Mouse (Mus musculus): ENCODE results near the gene Acsl3. TPM values are rescaled to one million over a fixed set of nuclear protein-coding genes. Genes with fewer than 3 reads are reported as not detected.

Gene Acsl3
- total and polyA plus RNA-seq, 2 experiments from 2014 or later: 47.5 to 117 TPM

DNA sequence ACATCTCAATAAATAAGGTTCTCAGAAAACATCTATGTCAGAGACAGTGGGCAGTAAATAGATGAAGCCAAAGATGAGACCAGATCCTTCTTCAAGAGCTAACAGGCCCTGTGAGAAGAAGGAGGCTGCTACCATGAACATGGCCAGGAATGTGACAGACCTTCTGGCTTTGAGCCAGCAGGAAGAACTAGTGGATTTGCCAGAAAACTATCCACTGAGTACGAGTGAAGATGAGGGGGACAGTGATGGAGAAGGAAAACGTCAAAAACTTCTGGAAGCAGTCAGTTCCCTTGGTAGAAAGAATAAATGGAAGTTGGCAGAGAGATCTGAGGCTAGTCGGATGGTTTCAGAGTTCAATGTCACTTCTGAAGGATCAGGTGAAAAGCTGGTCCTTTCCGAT, 6.7 kb downstream of the Acsl3 start:
- H3K27me3 ChIP-seq (ENCODE audit: control insufficient read depth, insufficient read depth, low read length): no peaks in the 10 kb centered on the region
- no peak for DNase-seq (ENCODE audit: low spot score)
- no peak overlapping the region for H3K4me2 ChIP-seq (ENCODE audit: low read depth, low read length)
- H3K9me3 ChIP-seq (replicated peaks; ENCODE audit: control insufficient read depth, low read length): no peaks in the 10 kb centered on the region
- H3K36me3 ChIP-seq (replicated peaks; ENCODE audit: control insufficient read depth, insufficient read depth, low read length): peaks cover 28% of the 10 kb centered on the region
- no peak overlapping the region for H3K4me3 ChIP-seq (ENCODE audit: low read depth, low read length)
- TF ChIP-seq CTCF (IDR thresholded peaks at IDR 0.05; ENCODE audit: low read depth) (no peak), EP300 (IDR thresholded peaks at IDR 0.05; ENCODE audit: low read depth) (no peak)
- no peak for ATAC-seq (ENCODE audit: insufficient read depth, low read depth)
- H3K4me1 ChIP-seq (ENCODE audit: control insufficient read depth, insufficient read depth): peaks cover 16% of the 10 kb centered on the region
- WGBS: 58% methylated on average over 4 of the region's 4 CpGs
- H3K9ac ChIP-seq (replicated peaks; ENCODE audit: low read depth, low read length): no peak overlapping the region
- no peak overlapping the region for H3K27ac ChIP-seq (ENCODE audit: low read depth)

DNA sequence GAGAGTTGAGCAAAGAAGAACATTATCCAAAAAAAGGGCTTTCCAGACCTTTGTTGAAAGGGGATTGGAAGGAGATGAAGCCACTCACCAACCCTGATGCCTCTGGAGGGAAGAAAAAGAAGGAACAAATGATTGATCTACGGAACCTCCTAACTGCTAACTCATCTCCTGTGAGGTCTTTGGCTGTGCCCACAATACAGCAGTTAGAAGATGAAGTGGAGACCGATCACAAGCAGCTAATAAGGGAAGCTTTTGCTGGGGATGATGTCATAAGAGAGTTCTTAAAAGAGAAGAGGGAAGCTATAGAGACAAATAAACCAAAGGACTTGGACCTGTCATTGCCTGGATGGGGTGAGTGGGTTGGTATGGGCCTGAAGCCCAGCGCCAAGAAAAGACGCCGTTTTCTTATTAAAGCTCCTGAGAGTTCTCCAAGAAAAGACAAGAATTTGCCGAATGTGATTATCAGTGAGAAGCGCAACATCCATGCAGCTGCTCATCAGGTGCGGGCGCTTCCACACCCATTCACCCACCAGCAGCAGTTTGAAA, 8.4 kb downstream of the Acsl3 start:
- H3K36me3 ChIP-seq (replicated peaks; ENCODE audit: control insufficient read depth, insufficient read depth, low read length): peaks cover 28% of the 10 kb centered on the region
- H3K27ac ChIP-seq (ENCODE audit: low read depth): no peak overlapping the region
- H3K9me3 ChIP-seq (replicated peaks; ENCODE audit: control insufficient read depth, low read length): no peaks in the 10 kb centered on the region
- H3K4me2 ChIP-seq (ENCODE audit: low read depth, low read length): no peak overlapping the region
- no peak overlapping the region for H3K4me3 ChIP-seq (ENCODE audit: low read depth, low read length)
- TF ChIP-seq CTCF (IDR thresholded peaks at IDR 0.05; ENCODE audit: low read depth) (no peak), EP300 (IDR thresholded peaks at IDR 0.05; ENCODE audit: low read depth) (no peak)
- WGBS: 93% methylated on average over 9 of the region's 9 CpGs
- H3K4me1 ChIP-seq (ENCODE audit: control insufficient read depth, insufficient read depth): peaks cover 6% of the 10 kb centered on the region; the same call in 1 of the 2 replicates
- H3K27me3 ChIP-seq (ENCODE audit: control insufficient read depth, insufficient read depth, low read length): no peaks in the 10 kb centered on the region
- DNase-seq (ENCODE audit: low spot score) (no peak), ATAC-seq (ENCODE audit: insufficient read depth, low read depth) (no peak)
- H3K9ac ChIP-seq (replicated peaks; ENCODE audit: low read depth, low read length): no peak overlapping the region

GRCm38 (mm10) chr1:78666585-78666984, 9.0 kb downstream of the Acsl3 start:
- no peak overlapping the region for H3K9ac ChIP-seq (replicated peaks; ENCODE audit: low read depth, low read length)
- no peak overlapping the region for H3K4me3 ChIP-seq (ENCODE audit: low read depth, low read length)
- no peaks in the 10 kb centered on the region for H3K9me3 ChIP-seq (replicated peaks; ENCODE audit: control insufficient read depth, low read length)
- H3K4me2 ChIP-seq (ENCODE audit: low read depth, low read length): no peak overlapping the region
- no peak overlapping the region for H3K27ac ChIP-seq (ENCODE audit: low read depth)
- TF ChIP-seq EP300 (IDR thresholded peaks at IDR 0.05; ENCODE audit: low read depth) (no peak), CTCF (IDR thresholded peaks at IDR 0.05; ENCODE audit: low read depth) (no peak)
- no peaks in the 10 kb centered on the region for H3K27me3 ChIP-seq (ENCODE audit: control insufficient read depth, insufficient read depth, low read length)
- 87% methylated on average over 1 of the region's 1 CpGs for WGBS
- DNase-seq (ENCODE audit: low spot score): no peak
- H3K36me3 ChIP-seq (replicated peaks; ENCODE audit: control insufficient read depth, insufficient read depth, low read length): peaks cover 28% of the 10 kb centered on the region
- 0 out of 2 replicates have a peak, but pooled peaks cover under 1% of the 10 kb centered on the region for H3K4me1 ChIP-seq (ENCODE audit: control insufficient read depth, insufficient read depth)
- no peak for ATAC-seq (ENCODE audit: insufficient read depth, low read depth)

DNA sequence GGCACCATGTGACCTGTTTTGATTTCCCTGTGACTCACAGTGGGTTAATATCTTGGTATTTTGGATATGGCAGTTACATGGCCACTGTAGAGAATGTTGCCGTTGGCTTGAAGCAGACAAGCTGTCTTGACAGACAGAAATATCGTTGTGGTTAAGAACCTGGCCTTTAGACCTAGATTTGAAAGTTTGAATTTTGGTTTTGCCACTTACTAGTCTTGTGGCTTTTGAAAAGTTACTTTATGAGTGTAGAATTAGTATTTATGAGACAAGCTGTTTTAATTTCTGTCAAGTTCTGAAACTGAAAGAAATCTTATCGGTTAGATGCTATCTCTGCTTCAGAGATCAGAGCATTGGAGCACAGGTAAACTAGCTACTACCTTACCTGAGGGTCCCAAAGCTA, 24.7 kb downstream of the Acsl3 start:
- no peak overlapping the region for H3K27ac ChIP-seq (ENCODE audit: low read depth)
- DNase-seq (ENCODE audit: low spot score): no peak
- no peaks in the 10 kb centered on the region for H3K27me3 ChIP-seq (ENCODE audit: control insufficient read depth, insufficient read depth, low read length)
- no peak overlapping the region for H3K9ac ChIP-seq (replicated peaks; ENCODE audit: low read depth, low read length)
- 62% methylated on average over 3 of the region's 3 CpGs for WGBS
- ATAC-seq (ENCODE audit: insufficient read depth, low read depth): no peak
- H3K4me2 ChIP-seq (ENCODE audit: low read depth, low read length): no peak overlapping the region
- no peak overlapping the region for H3K4me3 ChIP-seq (ENCODE audit: low read depth, low read length)
- no peaks in the 10 kb centered on the region for H3K4me1 ChIP-seq (ENCODE audit: control insufficient read depth, insufficient read depth)
- TF ChIP-seq CTCF (IDR thresholded peaks at IDR 0.05; ENCODE audit: low read depth) (no peak), EP300 (IDR thresholded peaks at IDR 0.05; ENCODE audit: low read depth) (no peak)
- H3K36me3 ChIP-seq (replicated peaks; ENCODE audit: control insufficient read depth, insufficient read depth, low read length): peaks cover 12% of the 10 kb centered on the region; the same call in 1 of the 2 replicates
- H3K9me3 ChIP-seq (replicated peaks; ENCODE audit: control insufficient read depth, low read length): no peaks in the 10 kb centered on the region

GRCm38 (mm10) chr1:78684128-78684527, 26.5 kb downstream of the Acsl3 start:
- no peak overlapping the region for H3K4me2 ChIP-seq (ENCODE audit: low read depth, low read length)
- H3K9ac ChIP-seq (replicated peaks; ENCODE audit: low read depth, low read length): no peak overlapping the region
- no peaks in the 10 kb centered on the region for H3K9me3 ChIP-seq (replicated peaks; ENCODE audit: control insufficient read depth, low read length)
- no peak overlapping the region for H3K27ac ChIP-seq (ENCODE audit: low read depth)
- peaks cover 20% of the 10 kb centered on the region for H3K36me3 ChIP-seq (replicated peaks; ENCODE audit: control insufficient read depth, insufficient read depth, low read length)
- no peak for DNase-seq (ENCODE audit: low spot score)
- no peak for TF ChIP-seq CTCF (IDR thresholded peaks at IDR 0.05; ENCODE audit: low read depth)
- TF ChIP-seq EP300 (IDR thresholded peaks at IDR 0.05; ENCODE audit: low read depth): no peak
- no peak overlapping the region for H3K4me3 ChIP-seq (ENCODE audit: low read depth, low read length)
- WGBS: 83% methylated on average over 8 of the region's 8 CpGs
- no peaks in the 10 kb centered on the region for H3K4me1 ChIP-seq (ENCODE audit: control insufficient read depth, insufficient read depth)
- no peaks in the 10 kb centered on the region for H3K27me3 ChIP-seq (ENCODE audit: control insufficient read depth, insufficient read depth, low read length)
- no peak for ATAC-seq (ENCODE audit: insufficient read depth, low read depth)

DNA sequence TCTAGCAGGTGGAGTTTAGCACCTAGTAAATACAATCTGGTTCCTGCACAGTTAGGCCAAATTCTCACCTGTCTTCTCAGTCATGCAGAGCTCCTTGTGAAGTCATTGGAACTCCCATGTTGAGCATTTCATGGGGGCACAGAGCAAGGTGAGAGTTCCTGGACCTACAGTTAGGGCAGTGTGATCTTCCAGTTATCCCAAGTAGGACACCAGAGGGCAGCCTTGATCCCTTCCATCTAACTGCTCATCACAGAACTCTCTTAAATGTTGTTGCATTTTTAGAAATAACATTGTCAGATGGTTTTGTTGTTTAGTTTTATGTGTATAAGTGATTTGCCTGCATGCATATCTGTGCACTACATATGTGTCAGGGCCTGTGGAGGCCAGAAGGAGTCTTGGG, 29.2 kb downstream of the Acsl3 start:
- no peak overlapping the region for H3K4me2 ChIP-seq (ENCODE audit: low read depth, low read length)
- no peak for ATAC-seq (ENCODE audit: insufficient read depth, low read depth)
- no peaks in the 10 kb centered on the region for H3K9me3 ChIP-seq (replicated peaks; ENCODE audit: control insufficient read depth, low read length)
- peak; percentile 51 for TF ChIP-seq CTCF (IDR thresholded peaks at IDR 0.05; ENCODE audit: low read depth)
- no peak for TF ChIP-seq EP300 (IDR thresholded peaks at IDR 0.05; ENCODE audit: low read depth)
- H3K27ac ChIP-seq (ENCODE audit: low read depth): no peak overlapping the region
- H3K27me3 ChIP-seq (ENCODE audit: control insufficient read depth, insufficient read depth, low read length): no peaks in the 10 kb centered on the region
- H3K36me3 ChIP-seq (replicated peaks; ENCODE audit: control insufficient read depth, insufficient read depth, low read length): peaks cover 31% of the 10 kb centered on the region
- H3K4me1 ChIP-seq (ENCODE audit: control insufficient read depth, insufficient read depth): no peaks in the 10 kb centered on the region
- no peak overlapping the region for H3K9ac ChIP-seq (replicated peaks; ENCODE audit: low read depth, low read length)
- no peak overlapping the region for H3K4me3 ChIP-seq (ENCODE audit: low read depth, low read length)
- no peak for DNase-seq (ENCODE audit: low spot score)
